Mouse (Mus musculus) kidney, postnatal 0 days (tissue): ENCODE results near the gene Cdh22. TPM values are rescaled to one million over a fixed set of nuclear protein-coding genes. Genes with fewer than 3 reads are reported as not detected.
A peak's percentile ranks its signal among the peaks of the same experiment; 100 is the strongest.

ENCODE experiments used
- ATAC-seq: fragments of 200-750 bp; cut with Nextera tagmentation; replicated peaks from 2 replicates; pipeline ENCODE4 v1.8.0; 2017; ENCODE audit warnings: low read depth, moderate number of reproducible peaks, moderate TSS enrichment, moderate library complexity; ENCODE audit not compliant: low FRiP score
- DNase-seq: peaks from one replicate; pipeline ENCODE4 v3.0.0-alpha.2; 2016; ENCODE audit warnings: low spot score
- H3K27ac ChIP-seq: fragments of 300-500 bp; sonication (generic); 2 replicates; pipeline ENCODE4 v1.5.1; 2014; ENCODE audit warnings: mild to moderate bottlenecking
- H3K27me3 ChIP-seq: fragments of 300-500 bp; sonication (generic); 2 replicates; pipeline ENCODE4 v1.6.1; 2014; ENCODE audit warnings: low read length, mixed read lengths; ENCODE audit not compliant: insufficient read depth
- H3K36me3 ChIP-seq: fragments of 300-500 bp; sonication (generic); 2 replicates; pipeline ENCODE4 v1.6.1; 2014; ENCODE audit warnings: low read length, mixed read lengths; ENCODE audit not compliant: insufficient read depth
- H3K4me1 ChIP-seq: fragments of 300-500 bp; sonication (generic); replicated peaks from 2 replicates; pipeline ENCODE4 v1.6.1; 2014; ENCODE audit warnings: antibody characterized with exemption, low read length, mixed read lengths; ENCODE audit not compliant: insufficient read depth
- H3K4me2 ChIP-seq: fragments of 300-500 bp; sonication (generic); 2 replicates; pipeline ENCODE4 v1.6.1; 2014; ENCODE audit warnings: mild to moderate bottlenecking, low read length, moderate library complexity, mixed read lengths
- H3K4me3 ChIP-seq: fragments of 300-500 bp; sonication (generic); replicated peaks from 2 replicates; pipeline ENCODE4 v1.5.1; 2014; ENCODE audit warnings: low read depth, low read length
- H3K9ac ChIP-seq: fragments of 300-500 bp; sonication (generic); 2 replicates; pipeline ENCODE4 v1.6.1; 2014; ENCODE audit warnings: low read depth, low read length
- H3K9me3 ChIP-seq: fragments of 300-500 bp; sonication (generic); replicated peaks from 2 replicates; pipeline ENCODE4 v1.6.1; 2016; ENCODE audit warnings: low read length, inconsistent platforms, mixed read lengths
- CTCF ChIP-seq: IDR thresholded peaks from 2 replicates; pipeline ENCODE4 v1.5.1; 2016; ENCODE audit warnings: antibody characterized with exemption, low read depth, mild to moderate bottlenecking, moderate library complexity
- WGBS: fragments of 180-500 bp; shearing (Covaris S2); extraction: QIAGEN DNeasy Blood & Tissue Kit; methylation state at CpG from one replicate; pipeline ENCODE4 v1.1.7; 2014; 5-methylcytosine and 5-hydroxymethylcytosine counted together
- polyA plus RNA-seq: library from polyadenylated mRNA; unstranded; fragments of >200 nt; fragmentation: Nextera tagmentation; extraction: Ambion mirVana; gene quantifications from 2 replicates; pipeline ENCODE4 v1.2.1, GENCODE M21; 2015

Cdh22 gene
- polyA plus RNA-seq, 1 experiment from 2014 or later = 1.6 TPM

GRCm38 (mm10) chr2:165242575-165242974 lies 7.9 kb upstream of the Cdh22 start:
- no peak for TF ChIP-seq CTCF
- Histone ChIP-seq H3K27me3 (peaks cover 48% of the 10 kb centered on the region), H3K9me3 (no peaks in the 10 kb centered on the region)

GRCm38 (mm10) chr2:165241786-165242185 lies 7.1 kb upstream of the Cdh22 start:
- no peak for TF ChIP-seq CTCF
- no peak overlapping the region for H3K4me3 ChIP-seq
- 49% methylated on average over 7 of the region's 7 CpGs for WGBS
- H3K27me3 ChIP-seq = peaks cover 51% of the 10 kb centered on the region
- no peak overlapping the region for H3K4me2 ChIP-seq
- no peak overlapping the region for H3K9ac ChIP-seq
- ATAC-seq = no peak
- no peak for DNase-seq
- no peak overlapping the region for H3K27ac ChIP-seq
- no peaks in the 10 kb centered on the region for H3K36me3 ChIP-seq
- no peaks in the 10 kb centered on the region for H3K4me1 ChIP-seq
- H3K9me3 ChIP-seq = no peaks in the 10 kb centered on the region

More at GRCm38 (mm10) chr2:165242575-165242974, 7.9 kb upstream of the Cdh22 start:
- WGBS = 1% methylated on average over 13 of the region's 13 CpGs
- no peak overlapping the region for H3K27ac ChIP-seq
- no peaks in the 10 kb centered on the region for H3K36me3 ChIP-seq
- no peaks in the 10 kb centered on the region for H3K4me1 ChIP-seq
- DNase-seq = no peak
- no peak overlapping the region for H3K9ac ChIP-seq
- ATAC-seq = no peak
- no peak overlapping the region for H3K4me3 ChIP-seq
- no peak overlapping the region for H3K4me2 ChIP-seq

- DNase-seq (no peak), ATAC-seq (no peak)
- H3K27me3 ChIP-seq = peaks cover 56% of the 10 kb centered on the region
- H3K27ac ChIP-seq = no peak overlapping the region
- no peaks in the 10 kb centered on the region for H3K4me1 ChIP-seq
- no peak overlapping the region for H3K4me3 ChIP-seq
- no peaks in the 10 kb centered on the region for H3K9me3 ChIP-seq
- 22% methylated on average over 8 of the region's 8 CpGs for WGBS
- no peak overlapping the region for H3K4me2 ChIP-seq
- H3K36me3 ChIP-seq = no peaks in the 10 kb centered on the region
- no peak overlapping the region for H3K9ac ChIP-seq
- no peak for TF ChIP-seq CTCF
Measured at GRCm38 (mm10) chr2:165240371-165240770, 5.7 kb upstream of the Cdh22 start.

GRCm38 (mm10) chr2:165239533-165240144 lies 5.0 kb upstream of the Cdh22 start:
- peak; percentile 34 for DNase-seq
- ATAC-seq = no peak
- TF ChIP-seq CTCF = no peak
- H3K4me1 ChIP-seq = peaks cover 4% of the 10 kb centered on the region; the same call in 1 of the 2 replicates
- H3K4me3 ChIP-seq = no peak overlapping the region
- H3K4me2 ChIP-seq = no peak overlapping the region
- no peak overlapping the region for H3K9ac ChIP-seq
- peaks cover 63% of the 10 kb centered on the region for H3K27me3 ChIP-seq
- H3K27ac ChIP-seq = no peak overlapping the region
- no peaks in the 10 kb centered on the region for H3K36me3 ChIP-seq
- 11% methylated on average over 15 of the region's 15 CpGs for WGBS
- H3K9me3 ChIP-seq = no peaks in the 10 kb centered on the region

- Histone ChIP-seq H3K4me3 (no peak overlapping the region), H3K4me2 (no peak overlapping the region), H3K4me1 (peaks cover 13% of the 10 kb centered on the region), H3K36me3 (no peaks in the 10 kb centered on the region), H3K27me3 (peaks cover 66% of the 10 kb centered on the region), H3K9ac (no peak overlapping the region), H3K9me3 (no peaks in the 10 kb centered on the region), H3K27ac (no peak overlapping the region)
- ATAC-seq (no peak), DNase-seq (no peak)
- WGBS = 1% methylated on average over 12 of the region's 12 CpGs
- no peak for TF ChIP-seq CTCF
Measured at GRCm38 (mm10) chr2:165238416-165239145, 3.9 kb upstream of the Cdh22 start.

GRCm38 (mm10) chr2:165234291-165234612 lies 401 bp downstream of the Cdh22 start:
- Histone ChIP-seq H3K27me3 (peaks cover 65% of the 10 kb centered on the region), H3K27ac (no peak overlapping the region), H3K4me1 (peaks cover 18% of the 10 kb centered on the region), H3K9ac (peak overlapping the region; percentile 44), H3K36me3 (no peaks in the 10 kb centered on the region), H3K4me2 (peak overlapping the region; percentile 97), H3K9me3 (no peaks in the 10 kb centered on the region), H3K4me3 (peak overlapping the region; percentile 50)
- DNase-seq = no peak
- TF ChIP-seq CTCF = no peak
- 1% methylated on average over 34 of the region's 41 CpGs for WGBS
- ATAC-seq = 0 out of 2 replicates have a peak, but pooled peaks have one; percentile 12
